Mouse (Mus musculus): ENCODE measurements around the gene Kifc3. TPM values are rescaled to one million over a fixed set of nuclear protein-coding genes. Genes with fewer than 3 reads are reported as not detected.

Kifc3 gene
- total RNA-seq, 1 experiment from 2014 or later = 0.73 TPM

DNA sequence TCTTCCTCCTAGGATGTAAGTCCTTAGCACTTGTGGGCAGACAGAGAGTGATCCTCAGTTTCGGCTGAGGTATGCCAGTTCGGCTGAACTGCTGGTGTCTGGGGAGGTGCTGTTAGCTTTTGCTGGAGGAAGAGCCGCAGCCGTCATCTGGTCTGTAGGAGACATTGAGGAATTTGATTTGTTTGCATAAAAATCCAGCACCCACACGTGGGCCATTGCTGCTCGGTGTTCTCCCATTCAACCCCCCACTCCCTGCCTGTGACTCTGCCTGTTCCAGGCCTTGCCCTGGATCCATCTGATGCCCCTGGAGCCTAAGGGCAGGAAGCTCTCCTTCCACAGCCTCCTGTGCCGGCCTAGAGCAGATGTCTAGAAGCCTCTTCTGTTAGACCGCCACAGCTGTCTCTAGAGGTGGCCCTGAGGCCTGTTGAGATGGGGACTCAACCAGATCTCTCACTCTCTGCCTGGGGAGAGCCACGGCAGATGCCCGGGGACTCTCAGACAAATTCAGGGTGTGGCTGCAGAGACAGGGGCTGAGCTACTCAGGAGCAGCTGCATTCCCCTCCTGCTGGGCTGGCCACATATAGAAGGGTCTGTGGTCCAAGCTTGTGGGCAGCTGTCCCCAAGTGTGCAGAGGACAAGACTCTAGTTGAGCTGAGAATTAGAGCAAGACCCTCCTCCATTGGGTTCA lies 117.7 kb downstream of the Kifc3 start:
- ATAC-seq (replicated peaks; ENCODE audit: low read depth, poor library complexity, severe bottlenecking) = no peak

DNA sequence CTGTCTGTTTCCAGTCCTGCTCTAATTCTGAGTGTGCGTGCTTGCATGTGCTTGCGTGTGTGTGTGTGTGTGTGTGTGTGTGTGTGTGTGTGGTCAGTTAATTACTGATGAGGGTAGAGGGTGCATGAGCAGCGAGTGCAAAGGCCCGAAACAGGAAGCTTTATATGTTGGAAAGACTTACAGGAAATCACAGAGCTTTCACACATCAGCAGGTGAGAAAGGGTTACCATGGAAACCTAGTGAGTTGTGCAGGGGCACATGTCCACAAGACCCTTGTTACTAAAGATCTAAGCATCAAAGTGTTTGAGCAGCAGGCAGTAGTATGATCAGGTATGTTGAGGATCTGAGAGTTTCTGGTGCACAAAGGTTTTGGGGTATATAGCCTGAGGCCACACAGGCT lies 118.4 kb downstream of the Kifc3 start:
- no peak for ATAC-seq (replicated peaks; ENCODE audit: low read depth, poor library complexity, severe bottlenecking)

DNA sequence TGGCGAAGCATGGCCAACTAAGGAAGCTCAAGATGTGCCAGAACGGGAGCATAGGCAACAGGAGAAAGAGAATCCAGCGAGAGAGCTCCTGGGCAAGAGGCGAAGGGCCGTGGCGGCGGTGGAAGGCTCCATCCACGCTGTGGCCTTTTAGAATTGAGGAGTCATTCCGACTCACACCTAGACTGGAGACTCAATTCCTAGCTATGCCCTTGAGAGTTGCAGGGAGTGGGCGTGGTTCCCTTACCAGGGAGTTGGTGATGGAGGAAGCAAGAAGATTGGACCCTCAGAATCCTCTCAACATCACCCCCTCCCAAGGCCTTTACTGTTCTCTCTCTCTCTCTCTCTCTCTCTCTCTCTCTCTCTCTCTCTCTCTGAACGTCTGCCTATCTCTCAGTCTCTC lies 121.0 kb downstream of the Kifc3 start:
- no peak for ATAC-seq (replicated peaks; ENCODE audit: low read depth, poor library complexity, severe bottlenecking)

DNA sequence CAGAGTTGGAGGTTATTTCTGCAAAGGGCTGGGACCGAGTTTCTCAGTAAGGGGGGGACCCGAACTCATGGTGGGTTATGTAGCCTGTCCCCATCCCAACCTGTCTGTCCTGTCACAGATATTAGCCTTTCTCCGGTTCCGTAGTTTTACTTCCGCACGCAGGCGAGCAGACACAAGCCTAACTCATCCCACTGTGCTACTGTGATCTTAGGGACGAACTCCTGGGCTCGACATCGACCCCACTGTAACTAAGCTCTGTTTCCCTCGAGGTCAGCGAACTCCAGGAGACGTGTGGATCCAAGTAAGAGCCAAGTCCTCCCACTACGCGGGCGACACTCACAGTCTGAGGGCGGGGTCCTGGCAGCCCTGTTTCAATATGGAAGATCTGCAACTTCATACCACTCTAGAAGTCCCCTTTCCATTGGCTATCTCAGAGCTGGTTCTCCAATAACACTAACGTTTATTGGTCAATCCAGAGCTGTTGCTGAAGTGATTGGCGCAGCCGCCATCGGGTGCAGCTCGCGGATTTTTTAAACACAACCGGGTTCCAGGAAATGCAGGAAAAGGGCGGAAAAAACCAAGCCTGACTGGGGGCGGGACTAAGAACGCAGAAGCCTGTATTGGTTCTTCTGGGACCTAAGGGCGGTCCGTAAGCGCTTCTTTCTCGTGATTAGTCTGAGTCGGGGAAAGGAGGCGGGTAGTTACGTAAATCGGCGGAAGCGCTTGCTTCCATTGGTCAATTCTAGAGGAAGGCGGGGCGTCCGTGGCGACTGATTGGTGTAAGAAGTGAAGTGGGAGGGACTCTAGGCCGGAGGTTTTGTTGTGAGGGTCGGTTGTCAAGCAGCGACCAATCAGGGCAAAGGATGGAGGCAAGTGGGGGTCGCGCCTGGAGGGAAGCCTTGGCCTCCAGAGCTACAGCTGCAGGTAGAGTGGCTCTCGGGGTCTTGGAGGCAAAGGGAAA lies 122.0 kb downstream of the Kifc3 start, which contains the start of gene Katnb1:
Gene Katnb1 (plus strand): TSS at position 806 of the 961 bp plus-strand sequence.
- ATAC-seq (replicated peaks; ENCODE audit: low read depth, poor library complexity, severe bottlenecking) = peak; percentile 86

DNA sequence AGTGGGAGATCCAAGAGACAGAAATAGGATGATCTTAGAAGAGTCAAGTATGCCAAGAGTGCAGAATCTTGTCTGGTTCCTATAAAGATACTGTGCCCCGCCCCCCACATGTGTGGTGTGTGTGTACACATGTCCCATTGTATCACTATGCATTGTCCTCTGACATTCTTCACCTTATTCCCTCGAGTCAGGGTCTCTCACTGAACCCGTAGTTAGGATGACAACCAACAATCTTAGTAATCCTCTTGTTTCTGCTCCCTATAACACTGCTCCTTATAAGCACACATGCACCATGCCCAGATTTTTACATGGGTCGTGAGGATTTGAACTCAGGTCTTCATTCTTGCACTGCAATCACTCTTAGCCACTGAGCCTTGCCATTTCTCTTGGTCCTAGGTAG lies 123.3 kb downstream of the Kifc3 start:
- ATAC-seq (replicated peaks; ENCODE audit: low read depth, poor library complexity, severe bottlenecking) = no peak

DNA sequence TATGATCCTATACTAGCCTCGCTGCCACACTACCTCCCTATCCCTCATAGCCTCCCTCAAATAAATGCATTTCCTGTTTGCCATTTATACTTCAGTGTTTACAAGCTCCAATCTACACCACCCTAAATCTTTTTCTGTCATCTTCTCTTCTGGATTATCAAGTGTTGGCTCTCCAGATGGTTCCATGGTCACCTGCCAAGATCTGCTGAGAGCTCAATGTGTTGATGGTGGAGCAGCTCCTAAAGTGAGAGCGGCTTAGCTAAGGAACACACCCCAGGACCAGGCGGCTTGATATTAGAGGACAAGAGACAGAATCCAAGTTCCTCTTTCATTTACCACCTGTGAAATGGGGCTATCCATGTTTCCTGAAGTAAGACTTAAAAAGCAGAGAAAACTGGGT lies 124.6 kb downstream of the Kifc3 start:
- no peak for ATAC-seq (replicated peaks; ENCODE audit: low read depth, poor library complexity, severe bottlenecking)

DNA sequence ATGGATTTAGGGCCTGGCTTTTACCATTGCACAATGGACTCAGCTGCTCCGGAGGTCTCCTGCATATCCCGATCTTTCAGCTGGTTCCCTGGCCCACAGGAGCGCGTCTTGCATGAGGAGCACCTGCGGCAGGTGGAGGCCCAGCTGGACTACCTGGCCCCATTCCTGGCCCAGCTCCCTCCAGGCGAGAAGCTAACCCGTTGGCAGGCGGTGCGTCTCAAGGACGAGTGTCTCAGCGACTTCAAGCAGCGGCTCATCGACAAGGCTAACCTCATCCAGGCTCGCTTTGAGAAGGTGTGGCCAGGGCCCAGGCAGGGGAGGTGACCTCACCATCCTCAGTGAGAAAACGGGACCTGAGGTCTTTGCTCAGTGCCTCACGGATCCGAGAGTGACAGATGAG lies 126.5 kb downstream of the Kifc3 start:
- no peak for ATAC-seq (replicated peaks; ENCODE audit: low read depth, poor library complexity, severe bottlenecking)

DNA sequence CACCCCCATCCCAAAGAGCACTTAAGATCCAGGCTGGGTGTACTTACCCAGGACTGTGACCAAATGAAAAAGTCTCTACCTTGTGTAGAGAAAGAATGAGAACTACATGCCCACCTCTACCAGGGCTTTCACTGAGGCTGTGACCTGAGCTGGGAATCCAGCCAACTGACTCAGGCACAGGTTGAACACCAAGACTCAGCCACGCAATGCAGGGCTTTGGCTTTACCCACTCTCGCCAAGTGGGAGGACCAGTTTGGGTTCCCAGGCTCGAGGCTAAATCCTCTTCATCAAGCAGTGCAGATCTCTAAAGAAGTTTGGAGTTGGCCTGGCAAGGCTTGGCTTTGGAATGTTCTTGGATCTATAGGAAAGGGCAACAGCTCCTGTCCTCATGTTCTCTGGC lies 127.1 kb downstream of the Kifc3 start:
- ATAC-seq (replicated peaks; ENCODE audit: low read depth, poor library complexity, severe bottlenecking) = no peak

DNA sequence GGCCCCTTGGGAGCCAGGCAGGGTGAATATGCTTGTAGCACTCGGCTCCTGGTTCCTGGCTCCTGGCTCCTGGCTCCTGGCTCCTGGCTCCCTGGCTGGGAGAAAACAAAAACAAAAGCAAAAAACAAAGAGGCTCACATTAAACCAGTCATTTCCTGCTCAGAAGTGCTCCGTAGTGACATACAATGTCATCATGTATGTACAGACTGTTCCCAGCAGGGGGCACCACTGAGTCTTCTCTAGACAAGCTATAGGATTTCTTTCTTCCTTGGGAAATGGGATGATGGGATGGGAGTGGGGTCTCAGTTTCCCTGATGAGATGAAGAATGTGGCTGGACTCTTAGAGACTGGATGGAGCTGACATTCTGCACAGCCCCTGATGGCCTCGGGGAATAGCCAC lies 135.0 kb downstream of the Kifc3 start:
- ATAC-seq (replicated peaks; ENCODE audit: low read depth, poor library complexity, severe bottlenecking) = peak; percentile 79

DNA sequence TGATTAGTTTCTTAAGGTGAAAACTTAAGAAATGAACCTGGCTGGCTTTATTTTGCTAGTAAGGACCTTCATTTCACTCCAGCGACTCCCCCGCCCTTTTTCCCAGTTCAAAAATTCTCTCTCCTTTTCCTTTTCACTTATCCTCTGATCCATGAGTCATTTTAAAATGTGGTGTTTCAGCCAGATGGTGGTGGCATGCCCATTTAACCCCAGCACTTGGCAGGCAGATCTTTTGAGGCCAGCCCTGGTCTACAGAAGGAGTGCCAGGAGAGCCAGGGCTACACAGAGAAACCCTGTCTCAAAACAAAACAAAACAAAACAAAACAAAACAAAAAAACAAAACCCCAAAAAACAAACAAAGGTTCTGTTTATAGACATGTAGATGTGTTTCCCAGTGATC lies 138.1 kb downstream of the Kifc3 start:
- ATAC-seq (replicated peaks; ENCODE audit: low read depth, poor library complexity, severe bottlenecking) = no peak

DNA sequence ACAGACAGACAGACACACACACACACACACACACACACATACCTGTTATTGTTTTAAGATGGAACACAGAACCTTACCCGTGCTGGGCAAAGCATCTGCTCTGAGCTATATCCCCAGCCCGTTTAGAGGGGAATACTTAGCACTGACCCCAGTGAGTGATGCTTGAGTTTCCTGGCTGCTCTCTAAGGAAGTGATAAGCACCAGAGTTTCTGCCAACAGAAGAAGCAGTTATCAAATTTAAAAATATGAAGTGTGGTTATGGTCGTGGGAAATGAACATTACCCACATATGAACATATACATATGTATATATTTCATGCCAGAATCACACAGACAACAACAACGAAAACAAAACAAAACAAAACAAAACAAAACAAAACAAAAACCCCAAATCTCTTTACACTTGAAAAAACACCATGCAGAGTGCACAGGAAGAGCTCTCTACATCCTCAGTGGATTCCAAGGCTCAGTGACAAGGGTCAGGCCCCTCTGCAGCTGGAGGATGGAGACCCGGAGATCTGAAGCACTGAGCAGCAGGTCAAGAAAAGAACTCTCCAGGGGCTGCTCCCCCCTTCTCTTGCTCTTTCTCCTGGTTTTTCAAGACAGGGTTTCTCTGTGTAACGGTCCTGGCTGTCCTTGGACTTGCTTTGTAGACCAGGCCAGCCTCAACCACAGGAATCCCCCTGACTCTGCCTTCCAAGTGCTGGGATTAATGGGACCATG lies 142.6 kb downstream of the Kifc3 start:
- ATAC-seq (replicated peaks; ENCODE audit: low read depth, poor library complexity, severe bottlenecking) = peak; percentile 15

DNA sequence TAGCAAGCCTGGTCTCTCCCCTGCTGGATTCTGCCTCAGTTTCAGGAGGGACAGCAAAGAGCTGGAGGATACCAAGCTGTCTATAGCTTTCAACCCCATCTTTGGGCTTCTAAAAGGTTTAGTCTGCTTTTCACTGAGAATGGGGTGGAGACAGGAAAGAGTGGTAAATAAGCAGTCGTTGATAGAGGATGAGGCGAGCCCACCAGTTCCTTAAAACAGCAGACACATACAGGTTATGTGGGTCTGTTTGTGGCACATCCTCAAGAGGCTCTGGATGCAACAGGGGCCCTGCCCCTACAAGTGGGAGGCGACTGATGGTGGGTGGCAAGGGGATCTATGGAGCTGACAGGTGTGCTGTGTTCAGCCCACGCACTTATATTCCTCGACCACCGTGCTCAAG lies 144.0 kb downstream of the Kifc3 start:
- peak; percentile 62 for ATAC-seq (replicated peaks; ENCODE audit: low read depth, poor library complexity, severe bottlenecking)

DNA sequence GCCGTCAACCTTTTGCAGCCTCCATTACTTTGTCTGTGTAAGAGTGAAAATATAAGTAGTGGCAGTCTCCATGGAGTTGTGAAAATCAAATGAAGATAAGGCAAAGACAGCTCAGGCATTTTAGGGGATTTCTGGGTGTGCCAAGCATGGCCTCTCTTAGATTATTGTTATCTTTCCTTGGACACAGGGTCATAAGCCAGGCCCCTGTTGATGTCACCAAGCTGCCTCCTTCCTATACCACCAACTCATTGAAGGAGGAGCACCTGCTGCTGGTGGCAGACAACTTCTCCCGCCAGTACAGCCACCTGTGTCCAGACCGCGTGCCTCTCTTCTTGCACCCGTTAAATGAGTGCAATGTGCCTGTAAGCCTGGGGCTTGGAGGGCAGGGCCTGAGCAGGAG lies 146.2 kb downstream of the Kifc3 start:
- ATAC-seq (replicated peaks; ENCODE audit: low read depth, poor library complexity, severe bottlenecking) = no peak

DNA sequence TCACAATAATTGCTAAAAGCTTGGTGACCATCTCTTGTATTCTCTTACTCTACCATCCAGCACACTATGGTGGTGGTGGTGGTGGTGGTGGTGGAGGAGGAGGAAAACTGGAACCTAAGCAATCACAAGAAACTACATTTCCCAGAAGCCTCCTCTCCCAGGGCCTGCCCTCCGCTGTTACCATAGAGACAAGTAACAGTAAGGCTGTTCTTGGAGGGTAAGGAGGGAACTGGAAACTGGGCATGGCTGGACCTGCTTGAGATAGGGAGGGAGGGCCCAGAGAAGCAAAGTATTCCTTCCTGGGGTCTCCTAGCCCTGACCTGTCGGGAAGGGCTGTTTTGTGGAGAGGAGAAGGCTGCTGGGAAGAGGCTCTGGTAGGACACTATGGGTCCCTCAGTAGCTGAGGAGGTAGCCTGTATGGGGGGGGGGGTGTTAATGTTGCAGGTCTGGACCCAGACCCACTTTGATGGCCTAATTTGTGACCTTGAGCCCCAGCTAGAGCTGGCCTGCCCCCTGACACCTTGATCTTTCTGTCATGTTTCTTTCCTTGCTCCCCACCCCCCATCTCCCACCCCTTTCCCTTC lies 147.6 kb downstream of the Kifc3 start, which contains the start of gene Drc7:
Gene Drc7 (plus strand): TSS at position 177 of the 584 bp plus-strand sequence.
- peak; percentile 48 for ATAC-seq (replicated peaks; ENCODE audit: low read depth, poor library complexity, severe bottlenecking)

DNA sequence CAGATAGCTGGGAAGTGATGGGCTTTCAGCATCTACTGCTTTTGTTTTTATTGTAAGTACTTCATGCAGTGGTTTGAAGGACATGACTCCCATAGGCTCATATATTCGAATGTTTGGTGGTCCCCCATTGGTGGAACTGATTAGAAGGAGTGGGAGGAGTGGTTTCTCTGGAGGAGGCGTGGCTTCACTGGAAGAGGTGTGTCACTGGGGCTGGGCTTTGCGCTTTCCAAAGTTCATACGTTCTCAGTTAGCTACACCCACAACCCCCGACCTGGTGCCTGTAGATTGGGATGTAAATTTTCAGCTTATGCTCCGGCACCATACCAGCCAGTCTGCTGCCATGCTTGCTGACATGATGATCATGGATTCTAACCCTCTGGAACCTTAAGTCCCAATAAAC lies 148.2 kb downstream of the Kifc3 start:
- ATAC-seq (replicated peaks; ENCODE audit: low read depth, poor library complexity, severe bottlenecking) = no peak

Other genes with a start within 250 kb of the Kifc3 start
- 293 and 407 TPM in 2 replicates for gene Adgrg1, start 228.1 kb downstream of the Kifc3 start, total RNA-seq (2017)
- 144 and 156 TPM in 2 replicates for gene Adgrg3, start 185.1 kb downstream of the Kifc3 start, total RNA-seq (2017)
- gene Drc7, start 147.7 kb downstream of the Kifc3 start, total RNA-seq (2017) = 8.4 and 9.8 TPM in 2 replicates
- 17.5 and 24.6 TPM in 2 replicates for gene Katnb1, start 121.6 kb downstream of the Kifc3 start, total RNA-seq (2017)
- 2.6 and 5.2 TPM in 2 replicates for gene Cngb1, start 103.8 kb upstream of the Kifc3 start, total RNA-seq (2017)
- not detected in 2 replicates for gene Tepp, start 107.8 kb upstream of the Kifc3 start, total RNA-seq (2017)
- gene Zfp319, start 129.1 kb upstream of the Kifc3 start, total RNA-seq (2017) = 2.8 and 5.2 TPM in 2 replicates
- 14.5 and 17.9 TPM in 2 replicates for gene Usb1, start 129.5 kb upstream of the Kifc3 start, total RNA-seq (2017)
- 0.05 and 0.55 TPM in 2 replicates for gene Mmp15, start 149.5 kb upstream of the Kifc3 start, total RNA-seq (2017)
- gene Cfap20, start 232.1 kb upstream of the Kifc3 start, total RNA-seq (2017) = 76.7 and 79.5 TPM in 2 replicates